Mouse (Mus musculus) neural tube, embryonic 11.5 days (tissue): ENCODE results near the gene Ncoa1. TPM values are rescaled to one million over a fixed set of nuclear protein-coding genes. Genes with fewer than 3 reads are reported as not detected.
A peak's percentile ranks its signal among the peaks of the same experiment; 100 is the strongest.

Source experiments
- ATAC-seq: fragments of 200-750 bp; cut with Nextera tagmentation; 2 replicates; pipeline ENCODE4 v1.8.0; 2017; ENCODE audit warnings: moderate number of reproducible peaks, mild to moderate bottlenecking, moderate TSS enrichment, moderate library complexity; ENCODE audit not compliant: insufficient read depth, low FRiP score, low TSS enrichment
- DNase-seq: peaks from one replicate; pipeline ENCODE4 v3.0.0-alpha.2; 2015; ENCODE audit warnings: low spot score
- H3K27ac ChIP-seq: fragments of 300-500 bp; sonication (generic); 2 replicates; pipeline ENCODE4 v1.5.1; 2014; ENCODE audit warnings: low read depth, mild to moderate bottlenecking, low read length
- H3K27me3 ChIP-seq: fragments of 300-500 bp; sonication (generic); 2 replicates; pipeline ENCODE4 v1.6.1; 2014; ENCODE audit warnings: mild to moderate bottlenecking, low read length, mixed read lengths; ENCODE audit not compliant: control insufficient read depth, insufficient read depth
- H3K36me3 ChIP-seq: fragments of 300-500 bp; sonication (generic); 2 replicates; pipeline ENCODE4 v1.6.1; 2014; ENCODE audit warnings: mild to moderate bottlenecking, low read length, moderate library complexity, mixed read lengths; ENCODE audit not compliant: control insufficient read depth, insufficient read depth
- H3K4me1 ChIP-seq: fragments of 300-500 bp; sonication (generic); 2 replicates; pipeline ENCODE4 v1.6.1; 2014; ENCODE audit warnings: low read length, mixed read lengths; ENCODE audit not compliant: control insufficient read depth, insufficient read depth
- H3K4me2 ChIP-seq: fragments of 300-500 bp; sonication (generic); 2 replicates; pipeline ENCODE4 v1.6.1; 2014; ENCODE audit warnings: low read depth, mild to moderate bottlenecking, moderate library complexity
- H3K4me3 ChIP-seq: fragments of 300-500 bp; sonication (generic); 2 replicates; pipeline ENCODE4 v1.5.1; 2014; ENCODE audit warnings: low read depth, low read length
- H3K9ac ChIP-seq: fragments of 300-500 bp; sonication (generic); 2 replicates; pipeline ENCODE4 v1.6.1; 2014; ENCODE audit warnings: mild to moderate bottlenecking, low read length
- H3K9me3 ChIP-seq: fragments of 300-500 bp; sonication (generic); 2 replicates; pipeline ENCODE4 v1.6.1; 2016; ENCODE audit warnings: low read length; ENCODE audit not compliant: control insufficient read depth
- WGBS: fragments of 180-500 bp; shearing (Covaris S2); extraction: QIAGEN DNeasy Blood & Tissue Kit; methylation state at CpG from one replicate; pipeline ENCODE4 v1.1.7; 2014; 5-methylcytosine and 5-hydroxymethylcytosine counted together
- polyA plus RNA-seq: library from polyadenylated mRNA; unstranded; fragments of >200 nt; fragmentation: Nextera tagmentation; extraction: Ambion mirVana; gene quantifications from 2 replicates; pipeline ENCODE4 v1.2.1, GENCODE M21; 2014

Gene Ncoa1
- polyA plus RNA-seq, 1 experiment from 2014 or later = 9.3 TPM

DNA sequence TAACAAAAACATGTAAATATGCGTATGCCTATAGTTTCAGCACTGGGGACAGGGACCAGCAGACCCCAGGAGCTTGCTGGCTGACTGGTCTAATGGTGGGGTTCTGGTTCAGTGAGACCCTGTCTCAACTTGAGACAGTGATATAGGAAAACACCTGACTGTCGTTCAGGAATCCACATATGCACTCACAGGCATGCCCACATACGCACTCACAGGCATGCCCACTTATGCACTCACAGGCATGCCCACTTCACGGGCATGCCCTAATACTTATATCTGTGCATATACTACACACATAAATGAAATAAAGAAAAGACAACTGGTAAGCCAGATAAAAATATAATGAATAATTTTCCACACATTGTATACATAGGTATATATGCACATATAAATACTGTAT lies 3.3 kb upstream of the Ncoa1 start:
- WGBS = 89% methylated on average over 4 of the region's 4 CpGs
- ATAC-seq = no peak
- no peaks in the 10 kb centered on the region for H3K9me3 ChIP-seq
- no peak overlapping the region for H3K27ac ChIP-seq
- H3K27me3 ChIP-seq = no peaks in the 10 kb centered on the region
- peaks cover 6% of the 10 kb centered on the region for H3K4me1 ChIP-seq
- no peak overlapping the region for H3K9ac ChIP-seq
- no peak overlapping the region for H3K4me3 ChIP-seq
- H3K36me3 ChIP-seq = no peaks in the 10 kb centered on the region
- no peak for DNase-seq
- H3K4me2 ChIP-seq = no peak overlapping the region

DNA sequence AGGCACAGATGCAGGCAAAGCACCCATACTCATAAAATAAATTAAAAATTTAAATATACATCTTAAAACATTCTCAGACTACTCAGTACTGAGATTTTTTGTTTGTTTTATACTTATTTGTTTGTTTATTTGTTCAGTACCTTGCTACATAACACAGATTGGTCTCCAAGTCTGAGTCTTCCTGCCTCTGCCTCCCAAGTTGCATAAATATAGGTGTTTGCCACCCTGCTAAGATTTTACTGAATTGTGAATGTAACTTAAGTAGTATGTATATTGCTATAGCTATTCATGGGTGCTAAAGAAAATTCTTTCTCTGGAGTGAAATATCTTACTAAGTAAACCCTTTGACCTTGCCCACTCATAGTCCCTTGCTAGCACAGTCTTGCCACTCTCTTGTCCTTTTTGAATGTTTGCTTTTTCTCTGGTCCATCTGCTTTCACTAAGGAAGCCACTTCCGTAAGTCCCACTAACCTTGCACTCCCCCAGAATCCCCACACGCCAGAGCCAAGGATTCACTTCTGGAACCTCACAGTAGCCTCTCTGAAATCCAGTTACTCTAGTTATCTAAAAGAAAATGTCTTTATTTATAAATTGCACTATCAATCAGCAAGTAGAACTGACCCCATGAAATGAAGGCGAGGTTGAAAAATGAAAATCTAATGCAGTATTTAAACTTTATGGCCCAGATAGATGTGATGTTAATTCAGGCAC lies 2.3 kb upstream of the Ncoa1 start:
- Histone ChIP-seq H3K4me2 (no peak overlapping the region), H3K4me1 (peaks cover 8% of the 10 kb centered on the region), H3K4me3 (no peak overlapping the region), H3K27me3 (no peaks in the 10 kb centered on the region), H3K9me3 (no peaks in the 10 kb centered on the region), H3K27ac (no peak overlapping the region), H3K36me3 (no peaks in the 10 kb centered on the region), H3K9ac (no peak overlapping the region)
- ATAC-seq (no peak), DNase-seq (no peak)
- WGBS = 84% methylated on average over 3 of the region's 3 CpGs

DNA sequence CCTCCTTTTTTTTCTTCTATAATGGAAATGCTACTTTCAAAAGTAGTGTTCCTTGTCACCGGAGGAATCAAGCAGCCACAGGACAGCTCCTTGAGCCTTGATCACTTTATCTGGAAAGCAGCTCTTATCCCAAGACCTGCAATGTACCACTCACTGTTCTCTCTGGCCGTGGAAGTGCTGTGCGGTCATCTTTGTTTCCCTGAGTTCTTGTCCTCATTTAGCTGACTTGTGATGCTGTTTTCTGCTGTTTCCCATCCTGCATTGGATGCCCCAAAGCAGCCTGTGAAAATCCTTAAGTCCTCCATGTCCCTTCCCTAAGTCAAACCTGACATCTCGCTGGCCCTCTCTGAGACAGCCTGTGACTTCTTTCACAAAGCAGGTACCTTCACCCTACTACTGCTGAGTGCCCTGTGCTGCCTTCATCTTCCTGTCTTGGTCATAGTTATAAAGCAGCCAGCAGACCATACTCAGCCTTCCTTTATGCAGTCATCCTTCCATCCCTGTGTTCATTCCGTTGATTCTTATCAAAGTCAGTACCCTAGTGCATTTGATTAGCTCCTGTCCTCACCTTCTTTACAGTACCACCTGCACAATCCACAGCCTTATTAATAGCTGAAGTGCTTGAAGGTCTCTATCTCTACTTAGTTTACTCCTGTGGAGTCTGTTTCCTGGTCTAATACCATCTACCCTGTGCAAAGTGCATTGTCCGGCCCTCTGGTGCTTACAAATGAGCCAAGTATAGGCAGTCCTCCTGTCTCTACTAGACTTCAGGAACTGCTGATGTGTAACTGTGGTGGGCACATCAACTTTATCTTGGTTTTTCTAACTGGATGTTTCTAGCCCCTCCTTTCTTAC lies 1.2 kb upstream of the Ncoa1 start:
- Histone ChIP-seq H3K4me2 (no peak overlapping the region), H3K27me3 (no peaks in the 10 kb centered on the region), H3K9ac (no peak overlapping the region), H3K4me3 (no peak overlapping the region), H3K4me1 (peaks cover 8% of the 10 kb centered on the region), H3K36me3 (no peaks in the 10 kb centered on the region), H3K27ac (no peak overlapping the region), H3K9me3 (no peaks in the 10 kb centered on the region)
- no peak for DNase-seq
- ATAC-seq = no peak
- WGBS = 76% methylated on average over 6 of the region's 6 CpGs

DNA sequence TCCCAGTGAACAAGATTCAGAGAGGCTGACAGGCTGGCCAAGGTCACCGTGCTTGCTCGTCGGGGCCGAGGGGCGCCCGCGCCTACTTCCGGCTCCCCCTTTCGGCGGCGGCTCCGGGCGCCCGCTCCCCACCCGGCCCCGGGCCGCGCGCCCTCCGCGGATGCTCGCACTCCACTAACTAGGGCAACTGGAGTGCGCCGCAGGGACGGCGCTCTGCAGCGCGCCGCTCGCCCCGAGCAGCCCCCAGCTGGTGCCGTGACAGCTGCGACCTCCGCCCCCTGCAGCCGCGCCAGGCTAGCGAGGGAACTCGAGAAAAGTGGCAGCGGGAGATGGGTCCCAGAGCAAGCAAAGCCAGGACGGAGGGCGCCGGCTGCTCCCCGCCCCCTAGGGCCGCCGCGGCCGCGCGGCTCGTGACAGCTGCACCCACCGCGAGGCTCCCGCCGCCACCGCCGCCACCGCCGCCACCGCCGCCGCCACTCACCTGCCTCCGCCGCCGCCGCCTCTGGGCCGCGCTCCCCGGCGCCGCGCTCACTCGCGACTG lies 621 bp downstream of the Ncoa1 start:
- WGBS = 0% methylated on average over 38 of the region's 73 CpGs
- ATAC-seq = peak; percentile 87
- peak overlapping the region; percentile 80 for H3K4me2 ChIP-seq

DNA sequence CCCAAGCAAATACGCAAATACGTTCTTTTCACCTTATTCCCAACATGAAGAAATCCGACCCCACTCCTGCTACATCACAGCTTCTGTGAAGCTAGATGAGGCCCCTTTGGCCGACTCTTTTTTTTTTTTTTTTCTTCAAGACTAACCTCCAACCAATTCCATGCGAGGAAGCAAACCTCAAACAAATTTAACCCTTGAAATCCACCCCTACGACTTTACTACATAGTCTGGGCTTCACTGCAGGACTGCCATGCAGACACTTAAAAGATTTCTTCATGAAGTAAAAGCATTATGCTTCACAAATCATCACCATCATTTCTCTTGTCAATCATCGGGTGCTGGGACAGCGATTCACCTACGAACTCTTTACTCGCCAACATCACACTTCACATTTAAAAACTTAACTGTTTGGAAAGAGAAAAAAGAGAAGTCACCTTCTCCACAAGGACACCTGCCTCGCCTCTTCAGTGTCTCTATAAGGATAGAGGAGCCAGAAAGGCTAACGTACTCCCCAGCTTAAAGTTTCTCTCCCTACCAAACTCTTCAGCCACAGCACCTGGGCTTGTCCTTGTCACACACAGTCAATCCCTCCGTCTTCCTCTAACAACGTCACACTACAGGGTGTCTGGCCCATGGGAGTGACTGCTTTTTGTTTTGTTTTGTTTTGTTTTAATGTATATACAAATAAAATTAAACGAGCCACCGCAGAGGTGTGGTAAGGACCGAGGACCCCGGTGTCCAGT lies 1.6 kb downstream of the Ncoa1 start:
- Histone ChIP-seq H3K27ac (no peak overlapping the region), H3K4me2 (peak overlapping the region; percentile 80), H3K9ac (peak overlapping the region; percentile 96; the same call in 1 of the 2 replicates), H3K4me3 (peak overlapping the region; percentile 95), H3K4me1 (peaks cover 8% of the 10 kb centered on the region), H3K36me3 (no peaks in the 10 kb centered on the region), H3K27me3 (no peaks in the 10 kb centered on the region), H3K9me3 (no peaks in the 10 kb centered on the region)
- ATAC-seq (no peak), DNase-seq (no peak)
- WGBS = 9% methylated on average over 18 of the region's 18 CpGs

More for the DNA sequence above, 621 bp downstream of the Ncoa1 start:
- H3K36me3 ChIP-seq = no peaks in the 10 kb centered on the region
- H3K4me3 ChIP-seq = peak overlapping the region; percentile 95
- peak overlapping the region; percentile 96 for H3K9ac ChIP-seq
- DNase-seq = peak; percentile 75
- no peaks in the 10 kb centered on the region for H3K9me3 ChIP-seq
- peaks cover 8% of the 10 kb centered on the region for H3K4me1 ChIP-seq
- H3K27ac ChIP-seq = peak overlapping the region; percentile 95
- no peaks in the 10 kb centered on the region for H3K27me3 ChIP-seq

DNA sequence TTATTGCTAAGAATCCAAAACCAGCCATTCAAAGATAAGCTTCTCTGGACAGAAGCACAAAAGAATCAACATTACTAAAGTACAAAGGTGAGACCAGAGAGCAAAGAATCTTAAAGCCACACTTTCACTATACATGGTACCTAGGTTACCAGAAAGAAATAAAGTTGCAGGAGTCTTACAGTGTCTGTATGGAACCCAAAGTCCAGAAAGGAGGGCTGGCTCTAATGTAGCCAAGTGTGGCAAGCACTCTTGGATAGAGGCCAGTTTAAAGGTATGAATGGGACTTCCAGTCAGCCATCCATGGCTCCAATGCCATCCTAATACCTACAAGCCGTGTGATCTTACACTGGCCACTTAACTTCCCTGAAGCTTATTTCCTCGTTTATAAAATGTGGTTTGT lies 7.9 kb downstream of the Ncoa1 start:
- ATAC-seq (no peak), DNase-seq (no peak)
- no peaks in the 10 kb centered on the region for H3K27me3 ChIP-seq
- H3K9me3 ChIP-seq = no peaks in the 10 kb centered on the region
- H3K4me3 ChIP-seq = no peak overlapping the region
- H3K4me2 ChIP-seq = no peak overlapping the region
- no peak overlapping the region for H3K27ac ChIP-seq
- no peaks in the 10 kb centered on the region for H3K36me3 ChIP-seq
- 72% methylated on average over 2 of the region's 2 CpGs for WGBS
- H3K9ac ChIP-seq = no peak overlapping the region
- no peaks in the 10 kb centered on the region for H3K4me1 ChIP-seq

DNA sequence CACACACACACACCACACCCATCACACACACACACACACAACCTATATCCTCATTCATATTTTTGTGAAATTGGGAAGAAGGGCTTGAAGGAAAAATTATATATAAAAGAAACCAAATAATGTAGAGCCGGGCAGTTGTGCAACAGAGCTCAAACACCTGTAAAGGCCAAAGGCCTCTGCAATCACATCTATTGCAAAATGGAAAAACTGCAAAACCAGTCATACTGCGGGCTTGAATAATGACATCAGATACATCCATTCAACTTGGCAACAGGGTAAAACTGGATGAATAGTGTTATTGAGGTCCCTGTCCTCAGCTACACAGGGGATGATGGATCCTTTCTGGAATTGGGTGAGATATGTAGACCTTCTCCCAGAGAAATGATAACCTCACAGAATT lies 13.3 kb downstream of the Ncoa1 start:
- 92% methylated on average over 2 of the region's 2 CpGs for WGBS
- H3K9me3 ChIP-seq = no peaks in the 10 kb centered on the region
- H3K27ac ChIP-seq = no peak overlapping the region
- DNase-seq (no peak), ATAC-seq (no peak)
- H3K36me3 ChIP-seq = no peaks in the 10 kb centered on the region
- H3K4me1 ChIP-seq = no peaks in the 10 kb centered on the region
- H3K4me3 ChIP-seq = no peak overlapping the region
- no peak overlapping the region for H3K4me2 ChIP-seq
- no peak overlapping the region for H3K9ac ChIP-seq
- H3K27me3 ChIP-seq = no peaks in the 10 kb centered on the region

DNA sequence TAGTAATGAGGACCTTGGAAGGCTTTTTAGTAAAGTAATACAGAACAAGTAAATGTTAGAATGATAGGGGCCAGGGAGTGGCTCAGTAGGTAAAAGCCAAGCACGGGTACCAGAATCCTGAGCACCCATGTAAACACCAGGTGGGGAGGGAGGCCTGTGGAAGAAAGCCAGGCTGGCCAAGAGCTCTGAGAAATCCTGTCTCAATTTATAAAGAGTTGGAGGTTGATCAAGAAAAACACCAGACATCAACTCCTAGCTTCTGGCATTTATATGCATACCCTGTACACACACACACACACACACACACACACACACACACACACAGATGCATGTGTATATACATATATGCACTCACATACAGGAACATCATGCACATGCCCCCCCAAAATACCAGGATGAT lies 14.6 kb downstream of the Ncoa1 start:
- DNase-seq = no peak
- no peaks in the 10 kb centered on the region for H3K4me1 ChIP-seq
- no peaks in the 10 kb centered on the region for H3K27me3 ChIP-seq
- H3K9ac ChIP-seq = no peak overlapping the region
- no peak overlapping the region for H3K4me2 ChIP-seq
- WGBS = 76% methylated on average over 1 of the region's 1 CpGs
- ATAC-seq = no peak
- no peaks in the 10 kb centered on the region for H3K36me3 ChIP-seq
- no peak overlapping the region for H3K4me3 ChIP-seq
- no peaks in the 10 kb centered on the region for H3K9me3 ChIP-seq
- H3K27ac ChIP-seq = no peak overlapping the region
